Mouse (Mus musculus) layer of hippocampus, postnatal 36 days (tissue): ENCODE data around the gene Prrg2. TPM values are rescaled to one million over a fixed set of nuclear protein-coding genes. Genes with fewer than 3 reads are reported as not detected.

Experiments used
- DNase-seq, 2 experiments: peaks; one replicate each; pipeline ENCODE4 v3.0.0; 2022
- total RNA-seq, 2 experiments: library from RNA; stranded (reverse); gene quantifications; 2 replicates each; pipeline ENCODE4 v1.2.3; 2021

The Prrg2 gene
- total RNA-seq, 2 experiments from 2014 or later, result 5.5 to 6.1 TPM

DNA sequence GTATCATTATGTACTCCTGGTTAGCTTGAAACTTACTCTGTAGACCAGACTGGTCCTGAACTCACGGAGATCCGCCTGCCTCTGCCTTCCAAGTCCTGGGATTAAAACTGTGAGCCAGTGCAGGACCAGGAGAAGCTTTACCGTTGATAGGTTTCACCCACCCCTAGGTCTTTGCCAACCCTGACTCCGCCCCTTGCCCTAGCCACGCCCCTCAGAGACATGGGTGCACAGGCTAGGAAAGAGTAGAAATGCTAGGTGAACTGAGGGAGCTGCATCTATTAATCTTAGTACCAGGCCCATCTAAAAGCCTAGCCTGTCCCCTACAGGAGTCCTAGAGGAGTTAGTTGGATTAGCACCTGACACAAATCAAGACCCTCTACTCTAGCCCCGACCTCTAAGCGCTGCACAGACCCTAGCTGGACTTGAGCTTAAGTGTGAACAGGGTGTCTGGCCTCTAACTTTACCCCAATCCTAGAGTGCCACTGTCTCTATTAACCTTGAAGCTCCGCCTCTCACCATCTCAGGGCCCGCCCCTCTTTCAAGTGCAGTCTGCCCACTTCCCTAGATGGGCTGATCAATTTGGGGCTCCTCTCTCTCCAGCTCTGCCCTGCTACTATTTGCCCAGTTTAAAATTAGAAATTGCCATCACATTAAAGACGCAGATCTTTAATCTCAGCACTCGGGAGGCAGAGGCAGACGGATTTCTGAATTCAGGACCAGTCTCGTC, 27.9 kb upstream of the Prrg2 start:
- no peak for DNase-seq

DNA sequence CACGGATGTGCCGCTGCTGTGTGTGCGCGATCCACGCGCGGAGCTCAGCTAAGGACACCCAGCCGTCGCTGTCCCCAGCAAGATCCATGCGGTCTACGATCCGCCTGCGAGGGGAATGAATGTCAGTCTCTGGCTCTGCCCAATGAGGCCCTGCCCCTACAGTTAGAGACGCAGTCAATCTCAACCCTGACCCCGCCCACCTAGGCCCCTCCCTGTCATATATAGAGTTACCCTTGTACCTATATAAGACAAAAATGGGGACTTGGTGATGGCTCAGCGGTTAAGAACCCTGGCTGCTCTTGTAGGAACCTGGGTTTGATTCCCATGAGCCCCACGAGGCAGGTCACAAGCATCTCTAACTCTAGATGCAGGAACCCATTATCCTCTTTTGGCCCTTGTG, 26.1 kb upstream of the Prrg2 start:
- DNase-seq, result no peak

DNA sequence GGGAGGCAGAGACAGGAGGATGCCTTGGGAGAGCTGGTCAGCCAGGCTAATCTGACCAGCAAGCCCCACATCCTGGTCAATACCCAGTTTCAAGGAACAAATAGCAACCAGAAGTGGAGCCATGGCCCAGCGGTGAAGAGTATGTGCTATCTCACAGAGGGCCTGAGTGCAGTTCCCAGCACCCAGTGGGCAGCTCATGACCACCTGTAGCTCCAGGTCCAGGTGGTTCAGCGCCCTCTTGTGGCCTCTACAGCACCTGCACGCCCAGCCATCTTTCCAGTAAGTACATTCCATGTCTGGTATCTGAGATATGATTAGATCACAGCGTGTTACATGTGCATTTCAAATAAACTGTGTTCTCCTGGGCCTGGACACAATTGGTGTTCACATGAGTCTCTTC, 23.6 kb upstream of the Prrg2 start:
- no peak for DNase-seq

DNA sequence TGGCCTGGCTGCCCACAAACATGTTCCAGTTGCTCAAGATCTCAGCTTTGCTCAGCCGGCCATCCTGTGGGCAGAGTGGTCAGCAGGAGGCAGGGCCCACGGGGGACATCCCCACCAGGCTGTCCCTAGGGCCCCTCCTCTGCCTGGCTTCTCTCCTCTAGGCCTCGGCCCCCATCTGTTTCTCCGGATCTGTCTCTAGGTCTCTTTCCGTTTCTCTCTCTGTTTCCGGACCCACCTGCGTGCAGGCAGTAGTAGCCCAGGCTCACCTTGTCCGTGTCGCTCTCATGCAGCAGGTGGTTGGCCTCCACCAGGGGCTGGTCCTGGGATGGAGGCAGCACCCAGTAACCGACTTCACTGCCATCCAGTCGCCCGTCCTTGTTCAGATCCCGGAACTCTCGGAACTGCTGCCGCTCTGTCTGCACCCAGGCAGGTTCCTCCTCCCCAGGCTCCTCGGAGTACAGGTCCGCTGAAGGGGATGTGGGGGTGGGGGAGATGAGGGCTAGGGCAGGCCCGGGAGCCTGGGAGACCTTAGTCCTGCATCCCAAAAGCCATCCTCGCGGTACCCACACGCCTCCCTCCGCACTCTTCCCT, 20.9 kb upstream of the Prrg2 start:
- no peak for DNase-seq

DNA sequence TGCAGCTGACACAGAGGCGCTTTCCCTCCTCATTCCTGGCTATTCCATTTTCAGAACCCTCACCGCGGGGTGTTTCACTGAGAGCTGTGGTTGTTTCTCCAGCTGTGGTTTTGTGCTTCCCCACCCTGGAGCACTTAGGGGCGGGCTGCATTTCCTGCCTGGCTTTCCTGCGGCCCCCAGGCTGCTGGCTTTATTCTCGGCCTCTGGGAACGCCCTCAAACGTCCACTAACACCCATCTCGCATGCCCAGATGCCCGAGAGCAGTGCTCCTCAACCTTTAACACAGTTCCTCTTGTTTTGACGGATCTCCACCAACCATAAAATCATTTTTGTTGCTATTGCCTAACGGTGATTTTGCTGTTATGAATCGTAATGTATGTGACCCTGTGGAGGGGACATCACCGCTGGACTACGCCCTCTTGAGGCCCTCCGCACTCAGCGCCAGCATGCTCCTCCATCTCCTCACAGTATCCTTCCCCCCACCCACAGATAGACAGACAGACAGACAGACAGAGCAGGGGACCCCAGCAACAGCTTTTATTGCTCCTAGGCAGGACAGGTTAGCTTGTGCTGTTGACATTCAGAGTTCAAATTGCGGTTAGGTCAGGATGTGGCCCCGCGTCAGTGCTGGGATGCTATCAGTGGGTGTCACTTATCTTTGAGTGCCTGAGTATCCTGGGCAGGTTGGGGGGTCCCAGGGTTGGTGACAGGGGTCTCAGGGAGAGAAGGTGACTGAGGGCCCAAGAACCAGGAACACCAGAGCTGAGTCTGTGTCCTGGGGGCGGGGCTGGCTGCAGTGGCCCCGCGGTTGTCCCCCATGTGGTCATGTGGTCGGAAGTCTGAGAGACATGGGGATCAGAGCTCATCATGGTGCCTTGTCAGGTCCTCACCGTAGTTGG, 20.2 kb upstream of the Prrg2 start:
- DNase-seq, result no peak

DNA sequence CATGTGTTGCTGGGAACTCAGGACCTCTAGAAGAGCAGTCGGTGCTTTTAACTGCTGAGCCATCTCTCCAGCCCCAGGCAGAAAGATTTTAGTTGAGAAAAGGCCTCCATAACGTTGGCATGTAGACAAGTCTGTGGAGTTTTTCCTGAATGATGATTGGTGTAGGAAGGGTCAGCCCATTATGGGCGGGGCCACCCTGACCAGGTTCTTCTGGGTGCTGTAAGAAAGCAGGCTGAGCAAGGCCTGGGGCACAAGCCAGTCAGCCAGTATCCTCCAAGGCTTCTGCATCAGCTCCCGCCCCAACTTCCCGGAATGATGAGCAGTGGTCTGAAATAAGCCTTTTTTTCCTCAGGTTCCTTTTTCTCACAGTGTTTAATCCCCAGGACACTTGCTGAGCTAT, 18.5 kb upstream of the Prrg2 start:
- DNase-seq, result no peak

DNA sequence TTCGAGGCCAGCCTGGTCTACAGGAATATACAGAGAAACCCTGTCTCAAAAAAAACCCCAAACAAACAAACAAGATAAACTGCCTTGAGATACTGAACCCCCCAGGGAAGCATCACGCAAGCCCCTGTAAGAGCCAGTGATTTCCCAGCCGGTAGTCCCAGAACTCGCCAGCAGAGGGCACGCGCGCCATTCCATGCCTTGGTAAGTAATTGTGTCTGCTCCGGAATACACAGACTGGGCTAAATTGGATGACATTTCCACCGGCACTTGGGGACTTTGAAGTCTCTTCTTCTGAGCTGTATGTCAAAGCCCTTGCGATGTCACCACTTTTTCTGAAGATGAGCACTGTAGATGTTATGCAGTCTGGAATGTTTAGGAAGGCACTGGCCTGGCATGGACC, 17.4 kb upstream of the Prrg2 start:
- DNase-seq, result peak; percentile 87 to 89

DNA sequence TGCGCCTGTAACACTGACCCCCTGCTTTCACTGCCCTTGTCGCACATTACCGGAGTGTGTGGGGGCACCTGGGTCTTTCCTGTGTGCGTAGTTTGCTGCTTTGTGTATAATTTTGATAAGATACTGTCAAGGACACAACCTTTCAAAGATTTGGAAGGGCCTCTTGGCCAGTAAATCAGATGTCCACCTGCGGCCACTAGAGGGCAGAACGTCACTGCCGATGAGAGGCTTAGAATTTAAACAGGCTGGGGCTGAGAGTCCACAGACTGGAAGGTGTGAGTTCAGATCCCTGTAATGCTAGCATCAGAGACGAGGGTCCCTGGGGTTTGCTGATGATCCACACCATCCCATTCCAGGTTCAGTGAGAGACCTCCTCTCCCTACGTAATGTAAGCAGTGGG, 16.0 kb upstream of the Prrg2 start:
- DNase-seq, result peak; percentile 38 to 41

DNA sequence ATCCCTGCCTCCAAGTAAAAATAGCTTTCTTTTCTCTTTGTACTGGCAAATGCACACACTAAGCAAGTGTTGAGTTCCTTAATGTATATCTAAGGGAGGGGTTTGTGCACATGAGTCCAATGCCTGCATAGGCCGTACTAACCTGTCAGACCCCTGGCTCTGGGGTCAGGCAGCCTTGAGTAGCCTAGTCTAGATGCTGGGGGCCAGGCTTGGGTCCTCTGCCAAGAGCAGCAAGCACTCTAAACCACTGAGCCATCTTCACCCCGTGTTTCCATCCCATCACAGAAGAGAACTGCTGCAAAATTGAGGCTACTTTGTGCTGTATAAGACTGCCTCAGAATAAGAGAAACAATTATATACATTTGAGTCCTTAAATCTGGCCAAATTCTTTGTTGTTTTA, 15.4 kb upstream of the Prrg2 start:
- DNase-seq, result no peak

DNA sequence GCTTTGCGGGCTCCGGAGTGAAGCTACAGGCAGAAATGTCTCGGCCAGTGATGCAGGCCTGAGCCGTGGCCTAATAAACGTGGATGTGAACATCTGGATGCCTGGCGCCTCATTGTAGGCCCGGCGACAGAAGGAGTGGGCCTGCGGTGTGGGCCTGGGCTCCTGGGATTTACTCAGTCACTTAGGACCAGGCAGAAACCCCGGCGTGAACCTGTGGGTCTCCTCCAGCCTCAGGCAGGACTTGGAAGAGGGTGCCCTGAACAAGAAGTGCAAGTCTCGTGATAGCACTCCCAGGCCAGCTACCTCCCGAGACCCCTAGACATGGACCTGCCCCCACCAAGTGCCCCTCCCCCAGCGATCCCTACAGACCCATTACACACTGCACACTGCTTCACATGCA, 14.8 kb upstream of the Prrg2 start:
- no peak for DNase-seq

DNA sequence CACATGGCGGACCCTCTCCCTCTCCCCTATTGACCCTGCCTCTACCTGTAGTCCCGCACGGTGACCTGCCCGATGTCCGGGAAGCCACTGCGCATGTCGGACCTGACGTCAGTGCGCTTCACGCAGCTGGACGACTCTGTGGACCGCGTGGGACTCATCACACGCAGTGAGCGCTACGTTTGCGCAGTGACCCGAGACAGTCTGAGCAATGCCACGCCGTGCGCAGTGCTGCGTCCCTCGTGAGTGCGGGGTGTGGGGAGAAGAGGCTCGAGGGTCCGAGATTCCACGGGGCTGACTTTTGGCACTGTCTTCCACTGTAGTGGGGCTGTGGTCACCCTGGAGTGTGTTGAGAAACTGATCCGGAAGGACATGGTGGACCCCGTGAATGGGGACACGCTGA, 14.0 kb upstream of the Prrg2 start:
- DNase-seq, result no peak

DNA sequence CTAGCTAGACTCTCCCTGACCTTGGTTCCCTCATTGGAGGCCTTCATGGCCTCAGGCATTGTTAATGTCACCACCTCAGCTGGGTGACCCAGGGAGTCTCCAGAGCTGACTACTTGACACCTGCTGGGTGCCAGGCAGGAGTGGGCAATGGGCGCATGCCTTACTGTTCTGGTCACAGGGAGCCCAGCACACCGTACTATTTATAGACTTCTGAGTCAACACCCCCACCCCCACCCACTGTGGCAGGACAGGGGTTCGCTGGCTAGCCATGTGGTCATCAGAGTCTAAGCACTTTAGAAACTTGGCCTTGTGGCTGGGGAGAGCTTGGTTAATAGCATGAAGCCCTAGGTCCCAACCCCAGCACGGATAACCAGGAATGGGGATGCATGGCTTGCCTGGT, 12.9 kb upstream of the Prrg2 start:
- DNase-seq, result no peak

DNA sequence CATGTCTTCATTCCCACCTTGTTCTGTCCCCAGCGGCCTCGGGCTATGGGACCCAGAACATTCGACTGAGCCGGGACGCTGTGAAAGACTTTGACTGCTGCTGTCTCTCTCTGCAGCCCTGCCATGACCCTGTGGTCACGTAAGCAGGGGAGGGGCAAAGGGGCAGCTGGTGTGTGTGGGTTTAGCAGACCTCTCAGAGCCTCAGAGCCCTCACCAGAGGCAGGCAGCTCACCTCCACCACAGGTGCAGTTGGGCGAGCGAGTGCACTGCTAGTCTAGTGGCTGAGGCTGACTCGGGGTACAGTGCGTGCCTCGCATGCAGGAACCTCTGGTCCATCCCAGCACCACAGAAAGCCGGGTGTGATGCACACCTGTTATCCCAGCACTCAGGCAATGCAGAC, 11.5 kb upstream of the Prrg2 start:
- DNase-seq, result no peak

DNA sequence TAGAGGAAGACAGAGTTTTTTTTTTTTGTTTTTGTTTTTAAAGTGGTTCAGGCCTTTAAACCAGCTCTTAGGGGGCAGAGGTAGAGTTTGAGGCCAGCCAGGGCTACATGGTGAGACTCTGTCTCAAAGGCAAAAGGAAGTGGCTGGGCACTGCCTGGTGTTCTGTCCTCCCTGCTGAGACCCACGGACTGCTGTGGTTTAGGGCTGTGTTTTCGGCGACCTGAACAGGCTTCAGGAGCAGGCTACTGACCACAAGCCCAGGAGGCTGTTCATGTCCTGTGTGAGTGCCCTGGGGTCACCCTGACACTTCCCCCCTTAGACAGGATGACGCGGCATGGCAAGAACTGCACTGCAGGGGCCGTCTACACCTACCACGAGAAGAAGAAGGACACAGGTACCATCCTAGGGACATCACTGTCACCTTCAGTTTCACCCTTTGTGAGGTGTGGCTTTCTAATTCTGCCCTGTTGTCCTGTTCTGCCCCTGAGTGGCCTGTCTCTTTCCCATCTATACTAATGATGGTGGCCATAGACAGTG, 10.8 kb upstream of the Prrg2 start:
- DNase-seq, result no peak

DNA sequence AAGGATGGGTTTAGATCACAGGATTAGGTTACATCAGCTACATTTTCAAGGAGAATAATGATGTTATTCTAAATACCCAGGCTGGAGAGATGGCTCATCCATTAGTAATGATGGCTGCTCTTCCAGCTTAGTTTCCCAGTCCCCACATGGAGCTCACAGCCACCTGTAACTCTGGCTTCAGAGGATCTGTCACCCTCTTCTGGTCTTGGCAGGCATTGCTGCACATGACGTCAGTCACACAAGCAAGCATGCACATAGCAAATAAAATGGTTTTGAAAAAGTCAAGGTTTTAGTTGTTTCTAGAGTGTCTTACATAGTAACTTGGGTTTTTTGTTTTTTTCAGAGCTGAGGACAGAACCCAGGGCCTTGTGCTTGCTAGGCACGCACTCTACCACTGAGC, 9.8 kb upstream of the Prrg2 start:
- no peak for DNase-seq

DNA sequence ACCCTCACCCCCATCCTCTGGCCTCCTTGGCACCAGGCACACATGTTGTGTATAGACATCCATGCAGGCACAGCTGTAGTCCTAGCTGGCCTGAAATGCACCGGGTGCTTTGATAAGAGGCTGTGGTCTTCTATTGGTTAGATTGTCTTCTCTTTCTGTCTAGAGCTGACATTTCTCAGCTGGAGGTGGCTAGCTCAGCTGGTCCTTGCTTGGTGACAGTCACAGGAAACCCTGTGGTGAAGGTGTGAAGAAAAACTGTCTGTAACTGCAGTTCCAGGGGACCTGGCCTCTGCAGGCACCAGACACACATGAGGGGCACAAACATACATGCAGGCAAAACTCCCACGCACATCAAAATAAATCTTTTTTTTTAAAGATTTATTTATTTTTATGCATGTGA, 7.2 kb upstream of the Prrg2 start:
- DNase-seq, result no peak

DNA sequence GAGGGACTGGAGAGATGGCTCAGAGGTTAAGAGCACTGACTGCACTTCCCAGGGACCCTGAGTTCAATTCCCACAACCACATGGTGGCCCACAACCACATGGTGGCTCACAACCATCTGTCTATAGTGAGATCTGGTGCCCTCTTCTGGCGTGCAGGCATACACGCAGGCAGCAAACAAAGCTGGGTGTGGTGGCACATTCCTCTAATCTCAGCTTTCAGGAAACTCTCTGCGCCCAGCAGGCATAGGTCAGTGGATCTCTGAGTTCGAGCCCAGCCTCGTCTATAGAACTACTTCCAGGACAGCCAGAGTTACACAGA, 5.5 kb upstream of the Prrg2 start:
- DNase-seq, result no peak

DNA sequence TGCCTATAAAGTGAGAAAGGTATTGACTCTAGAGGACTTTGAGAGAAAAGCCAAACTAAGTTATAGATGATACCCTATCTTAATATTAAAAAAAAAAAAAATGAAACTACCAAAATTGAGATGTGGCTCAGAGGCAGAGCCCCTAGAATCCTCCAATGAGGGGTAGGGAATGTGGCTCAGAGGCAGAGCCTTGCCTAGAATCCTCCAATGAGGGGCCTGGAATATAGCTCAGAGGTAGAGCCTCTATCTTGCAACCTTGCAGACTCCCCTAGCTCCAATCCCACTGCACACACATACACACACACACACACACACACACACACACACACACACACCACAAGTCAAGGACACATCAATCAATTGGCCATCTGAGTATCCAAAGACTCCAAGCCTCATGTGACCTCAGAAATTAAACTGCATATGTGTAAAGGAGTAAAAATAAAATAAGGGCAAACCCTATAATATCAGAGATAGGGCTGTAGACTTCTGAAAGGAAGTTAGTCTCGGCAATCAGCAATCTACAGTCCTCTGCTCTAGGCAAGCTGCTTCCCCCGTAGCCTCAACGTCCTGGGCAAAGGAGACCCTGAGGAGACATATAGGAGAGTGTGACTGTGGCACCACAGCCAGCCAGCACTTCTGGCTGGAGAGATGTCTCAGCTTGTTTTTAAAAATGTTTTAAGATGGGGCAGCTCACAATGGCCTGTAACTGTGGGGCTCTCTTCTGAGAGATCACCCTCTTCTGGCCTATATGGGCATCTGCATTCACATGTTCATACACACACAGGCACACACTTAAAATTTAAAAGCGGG, 4.9 kb upstream of the Prrg2 start:
- no peak for DNase-seq

DNA sequence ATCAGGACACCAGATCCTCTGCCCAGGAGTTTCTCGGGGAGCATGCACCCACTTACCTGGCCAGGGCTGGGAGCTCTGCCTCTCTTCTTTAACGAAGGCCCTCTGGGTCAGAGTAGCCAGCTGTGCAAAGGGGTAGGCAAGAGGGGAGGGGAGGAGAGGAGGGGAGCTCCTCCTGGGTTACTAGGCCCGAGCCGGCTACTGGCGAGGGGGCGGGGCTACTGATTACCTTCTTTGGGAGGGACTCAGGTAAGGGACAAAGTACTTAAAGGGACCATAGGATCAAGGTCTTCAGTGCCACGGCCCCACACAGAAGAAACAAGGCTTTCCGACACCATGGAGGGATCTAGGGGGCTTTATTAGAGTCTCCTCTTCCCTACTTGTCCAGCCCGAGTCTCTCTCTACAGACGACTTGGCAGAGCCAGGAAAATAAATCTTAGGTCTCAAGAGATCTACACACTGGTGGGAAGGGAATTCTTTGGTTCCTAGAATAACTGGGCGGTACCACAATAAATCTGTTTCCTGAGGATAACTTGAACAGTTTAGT, 873 bp downstream of the Prrg2 start:
- no peak for DNase-seq

DNA sequence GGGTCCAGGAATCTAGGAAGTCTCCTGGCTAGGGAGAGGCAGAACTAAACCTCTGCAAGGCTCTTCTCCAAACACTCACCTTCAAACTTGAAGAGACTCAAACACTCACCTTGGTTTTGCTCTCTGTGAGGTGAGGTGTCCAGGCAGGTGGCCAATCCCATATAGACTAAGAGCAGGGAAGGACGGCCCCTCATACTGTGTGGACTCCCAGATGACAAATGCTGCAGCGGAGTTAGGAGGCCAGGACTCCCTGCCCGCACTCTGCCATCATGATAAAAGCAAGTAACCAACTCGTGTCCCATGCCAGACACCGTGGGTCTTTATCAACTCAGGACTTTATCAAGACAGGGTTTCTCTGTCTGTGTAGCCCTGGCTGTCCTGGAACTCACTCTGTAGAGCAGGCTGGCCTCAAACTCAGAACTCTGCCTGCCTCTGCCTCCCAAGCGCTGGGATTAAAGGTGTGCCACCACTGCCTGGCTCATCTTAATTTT, 1.8 kb downstream of the Prrg2 start:
- no peak for DNase-seq

DNA sequence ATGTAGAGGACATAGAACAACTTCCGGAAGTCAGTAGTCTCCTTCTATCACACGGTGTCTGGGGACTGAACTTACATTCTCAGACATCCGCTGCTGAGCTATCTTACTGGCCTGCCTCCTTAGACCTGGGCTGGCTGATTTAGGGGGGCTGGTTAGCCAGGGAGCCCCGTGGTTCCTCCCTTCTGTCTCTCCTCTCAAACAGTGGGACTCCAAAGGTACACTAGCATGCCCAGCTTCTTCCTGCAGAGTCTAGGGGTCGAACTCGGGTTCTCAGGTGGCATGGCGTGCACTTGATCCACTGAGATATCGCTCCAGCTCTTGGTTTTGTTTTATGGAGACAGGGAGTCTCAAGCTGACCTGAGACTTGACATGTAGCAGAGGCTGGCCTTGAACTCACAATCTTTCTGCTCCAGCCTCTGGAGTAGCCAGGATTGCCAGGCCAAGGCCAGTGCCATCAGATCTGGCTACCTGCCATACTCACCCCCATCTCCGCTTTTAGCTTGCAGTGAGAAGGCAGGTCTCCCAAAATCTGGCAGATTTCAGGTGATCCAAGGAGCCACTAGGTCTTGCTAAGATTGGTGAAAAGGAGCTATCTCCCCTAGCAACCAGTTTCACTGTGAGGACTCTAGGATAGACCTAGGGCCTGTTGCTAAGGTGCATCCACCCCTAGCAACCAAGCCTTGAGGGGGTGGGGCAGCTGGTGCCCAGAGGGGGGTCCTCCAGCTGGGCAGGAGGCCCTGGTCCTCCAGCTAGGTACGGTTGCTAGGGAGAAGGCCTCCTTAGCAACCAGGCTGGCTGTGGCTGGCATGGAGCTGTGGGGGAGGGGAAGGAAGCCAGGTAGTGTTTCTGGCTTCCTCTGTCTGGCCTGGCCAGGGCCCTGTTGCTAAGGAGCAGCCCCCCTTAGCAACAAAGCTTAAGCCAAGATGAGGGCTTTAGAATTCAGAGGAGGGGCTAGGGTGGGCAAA, 3.6 kb downstream of the Prrg2 start:
- no peak for DNase-seq
